Mouse (Mus musculus) megakaryocyte, embryonic 14.5 days (primary cell): ENCODE results near the gene Bbox1. TPM values are rescaled to one million over a fixed set of nuclear protein-coding genes. Genes with fewer than 3 reads are reported as not detected.

ENCODE experiments used
- H3K27me3 ChIP-seq: replicated peaks from 2 replicates; pipeline ENCODE3; 2012; ENCODE audit warnings: inconsistent platforms
- H3K36me3 ChIP-seq: replicated peaks from 2 replicates; pipeline ENCODE3; 2012; ENCODE audit warnings: low read length, inconsistent platforms, mixed read lengths
- H3K4me1 ChIP-seq: 2 replicates; pipeline ENCODE4 v1.6.1; 2012; ENCODE audit warnings: inconsistent platforms
- H3K4me3 ChIP-seq: replicated peaks from 2 replicates; pipeline ENCODE3; 2012; ENCODE audit warnings: moderate library complexity, mild to moderate bottlenecking, inconsistent platforms
- H3K9me3 ChIP-seq: 2 replicates; pipeline ENCODE4 v1.6.1; 2012; ENCODE audit warnings: inconsistent platforms
- FLI1 ChIP-seq: IDR thresholded peaks from 2 replicates; pipeline ENCODE4 v1.6.1; 2012; ENCODE audit warnings: low read length, inconsistent platforms, mixed read lengths
- GATA1 ChIP-seq: IDR thresholded peaks from 3 replicates; pipeline ENCODE4 v1.6.1; 2012; ENCODE audit warnings: mixed read lengths, low read length, inconsistent platforms, borderline replicate concordance
- polyA plus RNA-seq: library from polyadenylated mRNA; stranded (reverse); fragments of >175 nt; gene quantifications from 2 replicates; pipeline ENCODE4 v1.2.3, GENCODE M21; 2012; ENCODE audit warnings: low replicate concordance; ENCODE audit not compliant: insufficient read depth

The Bbox1 gene
- not detected in 2 replicates for polyA plus RNA-seq

DNA sequence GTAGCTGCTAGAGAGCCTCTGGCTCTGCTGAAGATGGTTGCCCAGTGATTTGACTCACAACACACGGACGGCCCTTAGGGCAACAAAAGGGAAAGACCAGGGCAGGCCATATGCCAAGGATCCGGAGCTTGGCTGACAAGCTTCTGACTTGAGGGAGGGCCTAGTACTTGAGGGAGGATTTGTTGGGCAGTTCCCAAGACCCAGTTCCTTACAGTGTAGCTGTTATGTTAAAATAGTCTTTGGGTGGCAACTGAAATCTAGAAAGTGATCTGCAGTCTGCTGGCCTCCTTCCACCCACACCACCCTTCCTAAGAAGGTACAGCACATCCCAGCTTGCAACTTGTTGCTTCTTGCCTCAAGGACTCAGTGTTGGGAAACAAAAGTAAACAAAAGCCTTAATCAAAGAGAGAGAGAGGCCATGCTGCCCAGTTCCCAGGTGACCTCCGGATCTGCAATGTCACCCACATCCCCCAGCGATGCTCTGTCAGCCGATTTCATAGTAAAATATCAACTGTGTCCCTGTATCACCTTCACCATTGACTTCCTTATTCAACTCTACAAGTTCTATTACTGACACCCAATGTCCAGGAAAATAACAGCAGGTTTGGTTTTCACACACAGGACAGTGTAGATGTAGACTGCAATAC lies at the start of gene Bbox1:
Gene Bbox1, minus strand, starts transcription at position 52 of the 647 bp plus-strand sequence.
- no peaks in the 10 kb centered on the region for H3K4me1 ChIP-seq
- no peak within 1 kb of the TSS for H3K4me3 ChIP-seq
- H3K9me3 ChIP-seq, result no peaks in the 10 kb centered on the region; the same call in 1 of the 2 replicates
- H3K27me3 ChIP-seq, result no peaks in the 10 kb centered on the region
- TF ChIP-seq GATA1 (no peak), FLI1 (no peak)
- H3K36me3 ChIP-seq, result no peaks in the 10 kb centered on the region

DNA sequence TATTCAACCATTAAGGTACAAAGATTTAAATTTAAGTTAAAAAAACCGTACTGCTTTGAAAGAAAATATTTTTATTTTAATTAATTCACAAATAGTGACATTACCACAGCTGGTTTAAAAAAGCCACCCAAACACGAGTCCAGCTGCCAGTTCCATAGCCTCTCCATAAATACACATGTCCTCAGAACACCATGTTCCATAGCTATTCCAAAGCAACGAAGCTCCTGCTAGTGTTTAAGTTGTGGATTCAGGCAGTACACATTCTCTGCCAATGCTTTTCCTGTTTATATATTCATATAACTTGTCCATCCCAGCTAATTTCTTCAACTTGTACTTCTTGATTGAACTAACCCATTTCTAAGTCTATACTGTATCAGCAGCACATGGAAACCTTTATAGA lies 49.5 kb upstream of the Bbox1 start:
- H3K9me3 ChIP-seq, result peaks cover 19% of the 10 kb centered on the region
- no peak for TF ChIP-seq FLI1
- no peak for TF ChIP-seq GATA1

GRCm38 (mm10) chr2:110362432-110363283 lies 48.3 kb upstream of the Bbox1 start, which contains the start of gene Fibin:
Gene Fibin (minus strand): TSS chr2:110363183.
- H3K4me3 ChIP-seq, result no peak within 1 kb of the TSS
- TF ChIP-seq FLI1 (no peak), GATA1 (no peak)
- H3K27me3 ChIP-seq, result peaks cover 8% of the 10 kb centered on the region

More for the DNA sequence above, 49.5 kb upstream of the Bbox1 start:
- Histone ChIP-seq H3K4me1 (no peaks in the 10 kb centered on the region), H3K36me3 (no peaks in the 10 kb centered on the region), H3K27me3 (peaks cover 8% of the 10 kb centered on the region), H3K4me3 (no peak overlapping the region)

GRCm38 (mm10) chr2:110353302-110353970 lies 39.1 kb upstream of the Bbox1 start:
- Histone ChIP-seq H3K4me1 (no peaks in the 10 kb centered on the region), H3K4me3 (no peak overlapping the region), H3K9me3 (no peaks in the 10 kb centered on the region), H3K36me3 (no peaks in the 10 kb centered on the region), H3K27me3 (no peaks in the 10 kb centered on the region)
- no peak for TF ChIP-seq GATA1
- TF ChIP-seq FLI1, result no peak

More at GRCm38 (mm10) chr2:110362432-110363283, 48.3 kb upstream of the Bbox1 start, which contains the start of gene Fibin:
- no peaks in the 10 kb centered on the region for H3K36me3 ChIP-seq
- peaks cover 19% of the 10 kb centered on the region for H3K9me3 ChIP-seq
- H3K4me1 ChIP-seq, result no peaks in the 10 kb centered on the region

DNA sequence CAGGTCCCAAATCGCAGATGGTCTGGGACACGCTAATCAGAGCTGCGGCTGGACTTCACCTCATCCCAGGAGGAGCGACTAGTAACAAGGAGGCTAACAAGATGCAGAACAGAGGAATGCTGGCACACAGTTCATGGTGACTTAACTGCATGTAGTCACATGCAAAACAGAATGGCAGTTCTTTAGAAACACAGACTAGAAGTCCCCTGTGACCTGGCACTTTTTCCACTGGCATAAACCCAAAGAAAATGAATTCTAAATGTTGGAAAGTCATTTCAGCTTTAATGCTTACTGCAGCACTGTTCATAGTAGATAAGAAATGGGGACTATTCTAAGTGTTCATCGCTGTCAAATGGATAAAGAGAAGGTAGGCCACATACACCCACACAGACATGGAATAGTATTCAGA lies 37.5 kb upstream of the Bbox1 start:
- Histone ChIP-seq H3K4me1 (no peaks in the 10 kb centered on the region), H3K36me3 (no peaks in the 10 kb centered on the region), H3K27me3 (no peaks in the 10 kb centered on the region), H3K4me3 (no peak overlapping the region), H3K9me3 (0 out of 2 replicates have a peak, but pooled peaks cover 3% of the 10 kb centered on the region)
- TF ChIP-seq GATA1 (no peak), FLI1 (no peak)

GRCm38 (mm10) chr2:110351406-110351805 lies 37.0 kb upstream of the Bbox1 start:
- 0 out of 2 replicates have a peak, but pooled peaks cover 4% of the 10 kb centered on the region for H3K9me3 ChIP-seq
- no peaks in the 10 kb centered on the region for H3K27me3 ChIP-seq
- H3K4me3 ChIP-seq, result no peak overlapping the region
- no peaks in the 10 kb centered on the region for H3K4me1 ChIP-seq
- TF ChIP-seq FLI1 (no peak), GATA1 (no peak)
- H3K36me3 ChIP-seq, result no peaks in the 10 kb centered on the region

DNA sequence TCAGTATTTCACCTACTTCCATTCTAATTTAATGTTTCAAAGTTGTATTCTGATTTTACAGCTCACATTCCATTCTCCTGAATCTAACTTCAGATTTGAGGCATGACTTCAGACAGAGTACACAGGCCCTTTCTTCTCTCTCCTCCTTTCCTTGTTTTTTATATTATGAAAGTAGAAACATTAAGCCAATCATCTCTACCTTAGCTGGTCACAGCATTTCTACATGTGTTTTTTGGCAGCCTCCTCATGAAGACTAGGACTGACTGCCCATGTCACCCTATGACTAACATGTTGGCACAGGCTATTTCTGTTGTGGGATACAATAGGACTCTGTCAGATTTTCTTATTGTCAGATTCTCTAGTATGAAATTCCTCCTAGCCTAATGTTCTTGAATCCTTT lies 14.6 kb upstream of the Bbox1 start:
- H3K9me3 ChIP-seq, result no peaks in the 10 kb centered on the region
- no peaks in the 10 kb centered on the region for H3K4me1 ChIP-seq
- TF ChIP-seq GATA1 (no peak), FLI1 (no peak)
- no peaks in the 10 kb centered on the region for H3K27me3 ChIP-seq
- H3K4me3 ChIP-seq, result no peak overlapping the region
- H3K36me3 ChIP-seq, result no peaks in the 10 kb centered on the region

- Histone ChIP-seq H3K27me3 (no peaks in the 10 kb centered on the region), H3K9me3 (no peaks in the 10 kb centered on the region), H3K4me3 (no peak overlapping the region), H3K36me3 (no peaks in the 10 kb centered on the region), H3K4me1 (no peaks in the 10 kb centered on the region)
- TF ChIP-seq FLI1 (no peak), GATA1 (no peak)
Observed at GRCm38 (mm10) chr2:110319949-110320348, 5.6 kb upstream of the Bbox1 start.

DNA sequence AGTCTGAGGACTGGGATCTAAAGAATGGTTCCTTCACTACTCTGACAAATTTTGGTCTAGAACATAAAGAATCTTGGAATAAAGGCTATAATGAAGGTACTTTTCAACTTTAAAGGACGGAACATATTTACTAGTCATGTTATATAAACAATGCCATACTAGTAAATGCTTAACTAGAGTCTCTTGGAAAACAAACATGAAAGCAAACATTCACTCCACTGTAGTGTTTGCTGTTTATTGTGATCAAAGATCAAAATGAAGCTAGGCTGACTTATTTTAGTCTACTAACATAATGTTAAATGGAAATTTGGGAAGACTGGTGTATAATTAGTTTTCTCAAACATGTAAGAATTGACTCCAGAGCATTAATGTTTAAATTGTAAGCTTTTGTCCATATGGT lies 4.9 kb upstream of the Bbox1 start:
- H3K4me3 ChIP-seq, result no peak overlapping the region
- H3K9me3 ChIP-seq, result no peaks in the 10 kb centered on the region; the same call in 1 of the 2 replicates
- TF ChIP-seq GATA1 (no peak), FLI1 (no peak)
- H3K4me1 ChIP-seq, result no peaks in the 10 kb centered on the region
- H3K36me3 ChIP-seq, result no peaks in the 10 kb centered on the region
- no peaks in the 10 kb centered on the region for H3K27me3 ChIP-seq

DNA sequence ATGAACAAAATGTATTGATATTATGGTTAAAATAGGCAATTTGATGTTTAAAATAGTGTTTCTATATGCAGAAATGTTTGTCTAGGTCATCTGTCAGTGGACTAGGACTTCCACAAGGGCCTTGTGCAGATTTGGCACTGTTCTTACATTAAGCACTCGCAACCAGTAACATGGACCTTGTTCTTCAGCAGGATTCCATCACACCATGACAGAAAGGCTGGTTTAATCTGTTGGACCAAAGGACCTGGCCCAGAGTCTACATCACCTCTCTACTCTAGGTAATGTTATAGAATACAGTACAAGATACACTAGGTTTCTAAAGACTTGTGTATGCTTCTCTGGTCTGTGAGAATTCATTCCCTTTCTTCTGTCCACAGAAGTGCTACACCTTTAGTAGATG lies 4.4 kb upstream of the Bbox1 start:
- Histone ChIP-seq H3K4me3 (no peak overlapping the region), H3K9me3 (no peaks in the 10 kb centered on the region; the same call in 1 of the 2 replicates), H3K27me3 (no peaks in the 10 kb centered on the region), H3K4me1 (no peaks in the 10 kb centered on the region), H3K36me3 (no peaks in the 10 kb centered on the region)
- TF ChIP-seq FLI1 (no peak), GATA1 (no peak)
